Mouse (Mus musculus) MEL (cell line): ENCODE measurements around the gene Dguok. TPM values are rescaled to one million over a fixed set of nuclear protein-coding genes. Genes with fewer than 3 reads are reported as not detected.

Source experiments
- DNase-seq: peaks from one replicate; pipeline ENCODE4 v3.0.0; 2011; ENCODE audit warnings: low read depth, low spot score
- H3K27ac ChIP-seq: 2 replicates; pipeline ENCODE4 v1.5.1; 2012; ENCODE audit warnings: low read depth, mild to moderate bottlenecking, control low read depth, low read length, moderate library complexity; ENCODE audit not compliant: control insufficient read depth
- H3K27me3 ChIP-seq, 2 experiments: fragments of 150-350 bp in 1 of 2; sonication (generic) in 1 of 2; 2 replicates each; pipeline ENCODE4 v1.6.1; 2012; ENCODE audit warnings: low read length in 2 of 2, mild to moderate bottlenecking in 2 of 2, improper control_type of control experiment in 1 of 2, moderate library complexity in 1 of 2; ENCODE audit not compliant: insufficient read depth in 2 of 2, control insufficient read depth in 1 of 2
- H3K36me3 ChIP-seq, 2 experiments: 2 replicates each; pipeline ENCODE4 v1.6.1; 2012 to 2014; ENCODE audit warnings: low read length in 2 of 2, improper control_type of control experiment in 1 of 2, inconsistent platforms in 1 of 2, mild to moderate bottlenecking in 1 of 2; ENCODE audit not compliant: insufficient read depth in 2 of 2, control insufficient read depth in 1 of 2
- H3K4me1 ChIP-seq, 2 experiments: fragments of 150-350 bp in 1 of 2; sonication (generic) in 1 of 2; 2 replicates each; pipeline ENCODE4 v1.6.1; 2012; ENCODE audit warnings: low read length in 2 of 2, improper control_type of control experiment in 1 of 2, mild to moderate bottlenecking in 1 of 2; ENCODE audit not compliant: insufficient read depth in 2 of 2, control insufficient read depth in 1 of 2
- H3K4me3 ChIP-seq, 2 experiments: fragments of 150-350 bp in 1 of 2; sonication (generic) in 1 of 2; 2 replicates each; pipeline ENCODE4 v1.5.1; 2012; ENCODE audit warnings: low read depth in 2 of 2, low read length in 2 of 2, mild to moderate bottlenecking in 2 of 2, moderate library complexity in 2 of 2, control low read depth in 1 of 2, improper control_type of control experiment in 1 of 2; ENCODE audit not compliant: control insufficient read depth in 1 of 2, insufficient read depth in 1 of 2
- H3K79me2 ChIP-seq: 2 replicates; pipeline ENCODE4 v1.6.1; 2012; ENCODE audit warnings: mild to moderate bottlenecking, low read length, moderate library complexity; ENCODE audit not compliant: control insufficient read depth, poor library complexity, insufficient read depth
- H3K9ac ChIP-seq: 2 replicates; pipeline ENCODE4 v1.6.1; 2012; ENCODE audit warnings: low read depth, mild to moderate bottlenecking, control low read depth, low read length, moderate library complexity; ENCODE audit not compliant: control insufficient read depth, poor library complexity, severe bottlenecking
- H3K9me3 ChIP-seq: fragments of 150-350 bp; sonication (generic); replicated peaks from 2 replicates; pipeline ENCODE4 v1.6.1; 2012; ENCODE audit warnings: mild to moderate bottlenecking, low read length, improper control_type of control experiment, moderate library complexity; ENCODE audit not compliant: insufficient read depth
- CHD1 ChIP-seq: IDR thresholded peaks from 2 replicates; pipeline ENCODE4 v1.6.1; 2012; ENCODE audit warnings: low read depth, mild to moderate bottlenecking, inconsistent platforms, low read length, improper control_type of control experiment
- ELF1 ChIP-seq: IDR thresholded peaks from 2 replicates; pipeline ENCODE4 v1.6.1; 2014; ENCODE audit warnings: low read depth, mild to moderate bottlenecking, inconsistent platforms, low read length, improper control_type of control experiment, moderate library complexity
- ETS1 ChIP-seq: IDR thresholded peaks from 2 replicates; pipeline ENCODE4 v1.6.1; 2012; ENCODE audit warnings: low read depth, mild to moderate bottlenecking, inconsistent platforms, low read length, improper control_type of control experiment, moderate library complexity
- KAT2A ChIP-seq: conservative IDR thresholded peaks from 2 replicates; pipeline ENCODE4 v1.6.1; 2012; ENCODE audit warnings: low read depth, low read length, improper control_type of control experiment, inconsistent platforms
- MAFK ChIP-seq: IDR thresholded peaks from 2 replicates; pipeline ENCODE4 v1.6.1; 2011; ENCODE audit warnings: low read depth, mild to moderate bottlenecking, low read length, improper control_type of control experiment, borderline replicate concordance
- MAZ ChIP-seq: IDR thresholded peaks from 2 replicates; pipeline ENCODE4 v1.6.1; 2012; ENCODE audit warnings: low read depth, mild to moderate bottlenecking, inconsistent platforms, low read length, improper control_type of control experiment
- NELFE ChIP-seq: IDR thresholded peaks from 2 replicates; pipeline ENCODE4 v1.6.1; 2011; ENCODE audit warnings: low read depth, low read length, improper control_type of control experiment
- POLR2AphosphoS2 ChIP-seq: IDR thresholded peaks from 2 replicates; pipeline ENCODE4 v1.6.1; 2011; ENCODE audit warnings: low read length, improper control_type of control experiment
- RCOR1 ChIP-seq: IDR thresholded peaks from 2 replicates; pipeline ENCODE4 v1.6.1; 2012; ENCODE audit warnings: low read depth, mild to moderate bottlenecking, inconsistent platforms, low read length, improper control_type of control experiment
- SIN3A ChIP-seq: IDR thresholded peaks from 2 replicates; pipeline ENCODE4 v1.6.1; 2012; ENCODE audit warnings: low read length, improper control_type of control experiment, inconsistent platforms
- SMC3 ChIP-seq: IDR thresholded peaks from 2 replicates; pipeline ENCODE4 v1.6.1; 2011; ENCODE audit warnings: low read depth, low read length, improper control_type of control experiment
- UBTF ChIP-seq: IDR thresholded peaks from 2 replicates; pipeline ENCODE4 v1.6.1; 2012; ENCODE audit warnings: low read depth, mild to moderate bottlenecking, inconsistent platforms, low read length, improper control_type of control experiment, moderate library complexity, borderline replicate concordance; ENCODE audit not compliant: insufficient read depth
- USF1 ChIP-seq: IDR thresholded peaks from 2 replicates; pipeline ENCODE4 v1.6.1; 2014; ENCODE audit warnings: low read depth, mild to moderate bottlenecking, inconsistent platforms, low read length, improper control_type of control experiment, moderate library complexity
- USF2 ChIP-seq, 2 experiments: IDR thresholded peaks; 2 replicates each; pipeline ENCODE4 v1.6.1; 2011 to 2012; ENCODE audit warnings: improper control_type of control experiment in 2 of 2, low read length in 2 of 2, borderline replicate concordance in 1 of 2, inconsistent platforms in 1 of 2, low read depth in 1 of 2, mild to moderate bottlenecking in 1 of 2; ENCODE audit not compliant: insufficient read depth in 1 of 2
- ZKSCAN1 ChIP-seq: IDR thresholded peaks from 2 replicates; pipeline ENCODE4 v1.6.1; 2012; ENCODE audit warnings: low read depth, mild to moderate bottlenecking, inconsistent platforms, low read length, improper control_type of control experiment, moderate library complexity
- polyA plus RNA-seq, 2 experiments: library from polyadenylated mRNA; stranded (reverse) in 1 of 2; unstranded in 1 of 2; fragments of >175 nt in 1 of 2; fragments of >200 nt in 1 of 2; gene quantifications; 2 replicates each; pipeline versions ENCODE4 v1.2.1 to v1.2.4; 2012; ENCODE audit warnings: low replicate concordance in 2 of 2, low read depth in 1 of 2; ENCODE audit not compliant: insufficient read length in 2 of 2, insufficient read depth in 1 of 2, missing spikeins in 1 of 2
- total RNA-seq: library from RNA; depleted of rRNA; stranded (reverse); fragments of 300-350 nt; gene quantifications from 2 replicates; pipeline ENCODE4 v1.2.3, GENCODE M21; 2012

Gene Dguok
- total and polyA plus RNA-seq, 3 experiments: 13.4 to 21.0 TPM; not detected in 1

DNA sequence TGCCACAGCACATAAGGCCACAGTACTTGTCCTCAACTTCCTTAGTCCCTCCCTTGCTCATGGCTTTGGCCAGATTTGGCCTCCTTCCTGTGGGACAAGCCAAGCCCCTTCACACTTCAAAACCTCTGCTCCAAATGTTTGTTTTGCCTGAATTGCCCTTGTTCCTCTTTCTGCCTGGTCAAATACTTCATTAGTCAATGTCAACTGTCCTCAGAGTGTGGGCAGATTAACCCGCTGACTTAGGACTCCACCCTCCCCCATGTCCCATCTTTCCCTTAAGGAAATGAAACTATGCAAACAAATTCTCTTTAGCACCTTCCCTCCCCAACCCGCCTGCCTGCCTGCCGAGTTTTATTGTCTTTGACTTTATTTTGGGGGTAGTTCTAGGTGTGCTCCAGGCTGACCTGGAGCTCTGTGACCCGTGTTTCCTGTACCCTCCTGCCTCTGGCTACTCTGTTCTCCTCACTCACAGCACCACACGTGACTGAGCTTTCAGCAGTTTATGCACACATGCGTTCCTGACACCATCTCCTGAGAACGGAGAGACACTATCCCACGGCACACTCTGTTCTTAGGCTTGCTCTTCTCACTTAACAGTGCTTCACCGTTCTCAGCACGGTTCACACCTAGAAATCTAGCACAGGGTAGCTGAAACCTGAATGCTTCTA, 24.2 kb downstream of the Dguok start:
- H3K36me3 ChIP-seq: no peaks in the 10 kb centered on the region
- TF ChIP-seq SMC3 (no peak), KAT2A (no peak), ETS1 (no peak), ELF1 (no peak), USF2 (IDR thresholded peaks at IDR 0.05; ENCODE audit: borderline replicate concordance in 1 of 2, insufficient read depth in 1 of 2, low read depth in 1 of 2, low read length in 2 of 2) (no peak), MAFK (no peak), ZKSCAN1 (no peak), RCOR1 (no peak), USF1 (no peak), MAZ (no peak), SIN3A (no peak), POLR2AphosphoS2 (no peak), NELFE (no peak), CHD1 (no peak)
- no peak overlapping the region for H3K4me3 ChIP-seq
- peak; percentile 22 for DNase-seq
- H3K4me1 ChIP-seq: peaks cover 5 to 6% of the 10 kb centered on the region in 2 experiments; a peak in 2 of 4 replicates
- H3K79me2 ChIP-seq: no peaks in the 10 kb centered on the region
- H3K27ac ChIP-seq: no peak overlapping the region
- H3K9ac ChIP-seq: no peak overlapping the region
- no peaks in the 10 kb centered on the region for H3K9me3 ChIP-seq
- no peaks in the 10 kb centered on the region for H3K27me3 ChIP-seq

GRCm38 (mm10) chr6:83480019-83480655, 26.6 kb downstream of the Dguok start:
- Histone ChIP-seq H3K4me1 (peaks cover 5 to 6% of the 10 kb centered on the region in 2 experiments; a peak in 2 of 4 replicates), H3K9ac (no peak overlapping the region), H3K4me3 (no peak overlapping the region), H3K9me3 (no peaks in the 10 kb centered on the region), H3K36me3 (no peaks in the 10 kb centered on the region), H3K27me3 (no peaks in the 10 kb centered on the region), H3K79me2 (no peaks in the 10 kb centered on the region), H3K27ac (no peak overlapping the region)
- DNase-seq: no peak
- TF ChIP-seq MAFK (peak; percentile 19; the same call in 1 of the 2 replicates), SMC3 (no peak), UBTF (no peak)
